Mouse (Mus musculus): ENCODE measurements at regions not wholly inside any gene's neighbourhood (a gene's known extent, or its start where the extent isn't known, plus 50 kb on each side); places are given as distances from the start of the nearest gene placed in this dataset.

- DNase-seq: no peak
These were observed 86.9 kb downstream of the Alx1 start for GRCm38 (mm10) chr10:102943156-102943555.

- no peak for DNase-seq
These were observed 89.0 kb downstream of the Alx1 start for GRCm38 (mm10) chr10:102940823-102941519.

GRCm38 (mm10) chr10:102931445-102931844, 98.6 kb downstream of the Alx1 start:
- DNase-seq: no peak

- DNase-seq: no peak
These were observed 101.4 kb downstream of the Alx1 start for GRCm38 (mm10) chr10:102928651-102929050.

GRCm38 (mm10) chr10:102897368-102897767, 132.6 kb downstream of the Alx1 start:
- DNase-seq: no peak

- no peak for DNase-seq
These were observed 134.1 kb downstream of the Alx1 start for GRCm38 (mm10) chr10:102895952-102896351.

- no peak for DNase-seq
These were observed 137.6 kb downstream of the Alx1 start for GRCm38 (mm10) chr10:102892373-102892772.

GRCm38 (mm10) chr10:102889709-102890108, 140.3 kb downstream of the Alx1 start:
- DNase-seq: no peak

GRCm38 (mm10) chr10:102881824-102882438, 148.1 kb downstream of the Alx1 start:
- no peak for DNase-seq

- peak; percentile 69 for DNase-seq
These were observed 152.0 kb downstream of the Alx1 start for GRCm38 (mm10) chr10:102878010-102878409.

- peak; percentile 6 for DNase-seq
These were observed 153.1 kb downstream of the Alx1 start for GRCm38 (mm10) chr10:102876946-102877345.

GRCm38 (mm10) chr10:102866920-102867319, 163.1 kb downstream of the Alx1 start:
- DNase-seq: no peak

GRCm38 (mm10) chr10:102836567-102837224, 193.3 kb downstream of the Alx1 start:
- peak; percentile 31 for DNase-seq

GRCm38 (mm10) chr10:102835814-102836213, 194.2 kb downstream of the Alx1 start:
- DNase-seq: peak; percentile 40

- DNase-seq: no peak
These were observed 200.4 kb downstream of the Alx1 start for GRCm38 (mm10) chr10:102829606-102830005.

GRCm38 (mm10) chr10:102823434-102823833, 206.6 kb downstream of the Alx1 start:
- no peak for DNase-seq

GRCm38 (mm10) chr10:102801391-102801790, 228.6 kb downstream of the Alx1 start:
- DNase-seq: no peak

GRCm38 (mm10) chr10:102779243-102779642, 250.8 kb downstream of the Alx1 start:
- no peak for DNase-seq

- no peak for DNase-seq
These were observed 251.7 kb downstream of the Rassf9 start for GRCm38 (mm10) chr10:102763696-102764095.

- no peak for DNase-seq
These were observed 250.4 kb downstream of the Rassf9 start for GRCm38 (mm10) chr10:102762378-102762777.

- peak; percentile 24 for DNase-seq
These were observed 223.2 kb downstream of the Rassf9 start for GRCm38 (mm10) chr10:102735207-102735606.

GRCm38 (mm10) chr10:102732420-102732819, 220.4 kb downstream of the Rassf9 start:
- no peak for DNase-seq

GRCm38 (mm10) chr10:102712263-102712662, 200.2 kb downstream of the Rassf9 start:
- DNase-seq: no peak

GRCm38 (mm10) chr10:102705848-102706247, 193.8 kb downstream of the Rassf9 start:
- DNase-seq: no peak

Measured in retina, postnatal 1 day (tissue).